Mouse (Mus musculus) liver, embryonic 16.5 days (tissue): Measurements from ENCODE around the gene Uqcc2. TPM values are rescaled to one million over a fixed set of nuclear protein-coding genes. Genes with fewer than 3 reads are reported as not detected.

Experiments
- ATAC-seq: fragments of 200-750 bp; cut with Nextera tagmentation; 2 replicates; pipeline ENCODE4 v1.8.0; 2017; ENCODE audit warnings: low read depth, mild to moderate bottlenecking, moderate number of reproducible peaks, moderate library complexity
- H3K27ac ChIP-seq: fragments of 300-500 bp; sonication (generic); 2 replicates; pipeline ENCODE4 v1.5.1; 2014; ENCODE audit warnings: mild to moderate bottlenecking, low read length
- H3K27me3 ChIP-seq: fragments of 300-500 bp; sonication (generic); 2 replicates; pipeline ENCODE4 v1.6.1; 2014; ENCODE audit warnings: low read depth, low read length, mixed read lengths; ENCODE audit not compliant: control insufficient read depth, insufficient read depth
- H3K36me3 ChIP-seq: fragments of 300-500 bp; sonication (generic); 2 replicates; pipeline ENCODE4 v1.6.1; 2014; ENCODE audit warnings: mild to moderate bottlenecking; ENCODE audit not compliant: control insufficient read depth, insufficient read depth
- H3K4me1 ChIP-seq: fragments of 300-500 bp; sonication (generic); 2 replicates; pipeline ENCODE4 v1.6.1; 2014; ENCODE audit warnings: low read depth, low read length, mixed read lengths; ENCODE audit not compliant: control insufficient read depth
- H3K4me2 ChIP-seq: fragments of 300-500 bp; sonication (generic); 2 replicates; pipeline ENCODE4 v1.6.1; 2014; ENCODE audit warnings: low read depth, low read length, mixed read lengths
- H3K4me3 ChIP-seq: fragments of 300-500 bp; sonication (generic); 2 replicates; pipeline ENCODE4 v1.5.1; 2014; ENCODE audit warnings: low read depth, mild to moderate bottlenecking, low read length
- H3K9ac ChIP-seq: fragments of 300-500 bp; sonication (generic); 2 replicates; pipeline ENCODE4 v1.6.1; 2014; ENCODE audit warnings: low read depth, low read length
- H3K9me3 ChIP-seq: fragments of 300-500 bp; sonication (generic); replicated peaks from 2 replicates; pipeline ENCODE4 v1.6.1; 2016; ENCODE audit warnings: low read length; ENCODE audit not compliant: control insufficient read depth
- WGBS: fragments of 180-500 bp; shearing (Covaris S2); extraction: QIAGEN DNeasy Blood & Tissue Kit; methylation state at CpG from one replicate; pipeline ENCODE4 v1.1.7; 2014; ENCODE audit not compliant: insufficient replicate concordance; 5-methylcytosine and 5-hydroxymethylcytosine counted together
- polyA plus RNA-seq: library from polyadenylated mRNA; unstranded; fragments of >200 nt; fragmentation: Nextera tagmentation; extraction: Ambion mirVana; gene quantifications from 2 replicates; pipeline ENCODE4 v1.2.1, GENCODE M21; 2015

Gene Uqcc2
- polyA plus RNA-seq, 1 experiment from 2014 or later, result 130 TPM

DNA sequence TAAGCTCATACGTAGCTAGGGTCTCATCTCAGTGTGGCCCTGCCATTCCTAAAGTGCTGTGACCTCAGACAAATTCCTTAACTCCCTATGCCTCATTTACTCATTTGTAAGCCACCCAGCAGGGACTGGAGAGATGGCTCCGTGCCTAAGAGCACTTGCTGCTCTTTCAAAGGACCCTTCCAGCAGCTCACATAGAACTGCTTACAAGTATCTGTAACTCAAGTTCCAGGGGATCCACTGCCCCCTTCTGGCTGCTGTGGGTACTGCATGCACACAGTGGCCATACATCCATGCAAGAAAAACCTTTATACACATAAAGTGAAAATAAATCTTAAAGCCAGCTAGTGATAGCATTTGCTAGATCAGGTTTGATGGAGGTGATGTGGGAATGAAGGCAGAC is 48.0 kb downstream of the Uqcc2 start:
- ATAC-seq, result no peak
- Histone ChIP-seq H3K4me1 (peaks cover 5% of the 10 kb centered on the region), H3K9me3 (no peaks in the 10 kb centered on the region), H3K27ac (no peak overlapping the region), H3K9ac (no peak overlapping the region), H3K4me2 (no peak overlapping the region), H3K36me3 (no peaks in the 10 kb centered on the region), H3K4me3 (no peak overlapping the region), H3K27me3 (no peaks in the 10 kb centered on the region)
- WGBS, result 55% methylated on average over 2 of the region's 2 CpGs

DNA sequence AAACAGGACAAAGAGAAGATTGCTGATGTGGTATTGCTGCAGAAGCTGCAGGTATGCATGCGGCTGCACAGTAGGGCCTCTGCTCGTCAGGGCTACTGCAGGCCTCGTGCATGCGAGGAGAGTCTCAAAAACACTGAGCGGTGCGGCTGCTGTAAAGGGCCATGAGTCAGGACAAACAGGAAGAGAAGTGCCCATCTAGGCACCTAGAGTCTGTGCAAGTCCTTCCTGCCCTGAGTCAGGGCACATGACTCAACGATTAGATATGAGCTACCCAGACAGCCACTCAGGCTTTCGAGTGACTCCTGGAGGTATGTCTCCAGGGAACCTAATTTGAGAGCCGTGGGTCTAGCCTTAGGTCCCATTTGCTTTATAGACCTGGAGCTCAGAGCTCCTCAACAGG is 50.1 kb downstream of the Uqcc2 start:
- peaks cover 7% of the 10 kb centered on the region for H3K4me1 ChIP-seq
- H3K36me3 ChIP-seq, result no peaks in the 10 kb centered on the region
- no peaks in the 10 kb centered on the region for H3K9me3 ChIP-seq
- H3K27me3 ChIP-seq, result no peaks in the 10 kb centered on the region
- no peak overlapping the region for H3K4me3 ChIP-seq
- H3K9ac ChIP-seq, result no peak overlapping the region
- WGBS, result 18% methylated on average over 9 of the region's 9 CpGs
- no peak overlapping the region for H3K27ac ChIP-seq
- no peak for ATAC-seq
- H3K4me2 ChIP-seq, result no peak overlapping the region

DNA sequence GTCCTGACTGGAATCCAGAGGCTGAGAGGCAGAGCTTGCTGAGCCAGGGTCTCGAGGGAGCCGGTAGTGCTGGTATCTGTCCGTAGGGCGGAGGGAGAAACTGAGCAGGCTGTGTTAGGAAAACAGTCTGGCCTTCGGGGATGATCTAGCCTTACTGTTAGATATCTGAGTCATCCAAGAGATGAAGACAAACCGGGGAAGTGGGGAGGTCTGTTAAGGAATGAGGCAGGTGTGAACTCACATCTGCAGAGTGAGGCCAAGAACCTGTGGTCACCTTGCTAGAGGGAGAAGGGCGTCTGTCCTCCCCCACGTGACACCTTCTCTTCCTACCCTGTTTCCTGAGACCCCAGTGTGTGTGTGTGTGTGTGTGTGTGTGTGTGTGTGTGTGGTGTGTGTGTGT is 50.9 kb downstream of the Uqcc2 start:
- 51% methylated on average over 8 of the region's 8 CpGs for WGBS
- H3K36me3 ChIP-seq, result no peaks in the 10 kb centered on the region; the same call in 1 of the 2 replicates
- ATAC-seq, result no peak
- H3K4me1 ChIP-seq, result peaks cover 7% of the 10 kb centered on the region
- H3K9ac ChIP-seq, result no peak overlapping the region
- H3K4me3 ChIP-seq, result no peak overlapping the region
- no peaks in the 10 kb centered on the region for H3K27me3 ChIP-seq
- no peak overlapping the region for H3K4me2 ChIP-seq
- H3K27ac ChIP-seq, result no peak overlapping the region
- 0 out of 2 replicates have a peak, but pooled peaks cover 2% of the 10 kb centered on the region for H3K9me3 ChIP-seq

DNA sequence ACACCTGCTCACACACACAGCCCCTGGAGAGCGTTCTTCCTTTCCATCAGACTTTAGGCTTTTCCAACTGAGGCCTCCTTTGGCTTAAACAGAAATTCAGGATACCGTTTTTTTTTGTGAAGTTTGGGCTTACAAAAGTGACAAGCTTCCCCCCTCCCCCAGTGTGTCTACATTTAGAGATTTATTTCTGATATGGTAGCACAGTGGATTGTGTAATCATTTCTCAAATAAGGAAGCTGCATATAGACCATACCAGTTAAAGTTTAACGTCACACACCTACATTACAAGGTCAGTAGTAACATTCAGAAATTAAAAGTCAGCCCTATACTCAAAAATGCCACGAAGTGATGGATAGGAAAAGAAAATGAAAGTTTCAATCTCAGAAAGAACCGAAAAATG is 51.8 kb downstream of the Uqcc2 start:
- peak; percentile 37; the same call in 1 of the 2 replicates for ATAC-seq
- H3K4me1 ChIP-seq, result peaks cover 7% of the 10 kb centered on the region
- H3K9me3 ChIP-seq, result 0 out of 2 replicates have a peak, but pooled peaks cover 2% of the 10 kb centered on the region
- WGBS, result 42% methylated on average over 5 of the region's 5 CpGs
- no peaks in the 10 kb centered on the region for H3K27me3 ChIP-seq
- H3K27ac ChIP-seq, result no peak overlapping the region
- H3K36me3 ChIP-seq, result no peaks in the 10 kb centered on the region; the same call in 1 of the 2 replicates
- H3K4me3 ChIP-seq, result no peak overlapping the region
- H3K9ac ChIP-seq, result no peak overlapping the region; the same call in 1 of the 2 replicates
- 0 out of 2 replicates have a peak overlapping the region, but pooled peaks have one; percentile 1 for H3K4me2 ChIP-seq

DNA sequence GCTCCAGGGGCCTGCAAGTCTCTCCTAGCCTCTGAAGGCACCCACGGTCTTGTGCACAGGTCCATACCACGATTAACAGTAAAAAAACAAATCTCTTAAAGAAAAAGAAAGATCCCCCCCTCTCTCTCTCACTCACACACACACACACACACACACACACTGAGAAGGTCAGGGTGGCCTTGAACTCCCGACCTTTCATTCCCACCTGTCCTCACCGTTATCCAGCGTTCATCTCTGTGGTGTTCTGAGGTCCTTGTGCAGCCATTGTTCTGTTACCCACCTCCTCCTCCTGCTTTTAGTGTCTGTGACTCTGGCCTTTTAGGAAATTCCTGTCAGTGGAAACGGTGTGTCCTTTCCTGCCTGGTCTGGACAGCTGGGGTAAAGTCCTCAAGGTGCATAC is 55.2 kb downstream of the Uqcc2 start:
- H3K27ac ChIP-seq, result no peak overlapping the region
- 61% methylated on average over 6 of the region's 6 CpGs for WGBS
- H3K9me3 ChIP-seq, result 0 out of 2 replicates have a peak, but pooled peaks cover 2% of the 10 kb centered on the region
- H3K4me3 ChIP-seq, result no peak overlapping the region
- H3K4me1 ChIP-seq, result peaks cover 9% of the 10 kb centered on the region
- ATAC-seq, result no peak
- H3K4me2 ChIP-seq, result no peak overlapping the region
- no peaks in the 10 kb centered on the region for H3K27me3 ChIP-seq
- no peak overlapping the region for H3K9ac ChIP-seq
- no peaks in the 10 kb centered on the region; the same call in 1 of the 2 replicates for H3K36me3 ChIP-seq

DNA sequence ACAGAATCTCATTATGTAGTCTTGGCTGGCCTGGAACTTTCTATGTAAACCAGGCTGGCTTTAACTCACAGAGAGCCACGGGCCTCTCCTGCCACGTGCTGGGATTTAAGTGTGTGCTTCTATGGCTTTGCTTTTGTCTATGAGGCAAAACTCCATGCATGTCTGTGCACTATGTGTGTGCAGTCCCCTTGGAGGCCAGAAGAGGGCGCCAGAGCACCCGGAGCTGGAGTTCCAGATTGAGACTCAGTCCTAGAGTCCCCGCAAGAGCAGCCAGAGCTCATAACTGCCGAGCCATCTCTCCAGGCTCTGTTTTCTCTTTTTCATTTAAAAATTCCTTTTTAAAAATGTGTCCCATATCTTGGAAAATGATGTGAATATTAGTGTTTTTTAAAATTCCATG is 55.8 kb downstream of the Uqcc2 start:
- ATAC-seq, result no peak
- Histone ChIP-seq H3K4me1 (peaks cover 9% of the 10 kb centered on the region), H3K9me3 (0 out of 2 replicates have a peak, but pooled peaks cover 2% of the 10 kb centered on the region), H3K4me3 (no peak overlapping the region), H3K27ac (no peak overlapping the region), H3K4me2 (no peak overlapping the region), H3K27me3 (no peaks in the 10 kb centered on the region), H3K9ac (no peak overlapping the region), H3K36me3 (no peaks in the 10 kb centered on the region; the same call in 1 of the 2 replicates)
- 65% methylated on average over 6 of the region's 6 CpGs for WGBS

DNA sequence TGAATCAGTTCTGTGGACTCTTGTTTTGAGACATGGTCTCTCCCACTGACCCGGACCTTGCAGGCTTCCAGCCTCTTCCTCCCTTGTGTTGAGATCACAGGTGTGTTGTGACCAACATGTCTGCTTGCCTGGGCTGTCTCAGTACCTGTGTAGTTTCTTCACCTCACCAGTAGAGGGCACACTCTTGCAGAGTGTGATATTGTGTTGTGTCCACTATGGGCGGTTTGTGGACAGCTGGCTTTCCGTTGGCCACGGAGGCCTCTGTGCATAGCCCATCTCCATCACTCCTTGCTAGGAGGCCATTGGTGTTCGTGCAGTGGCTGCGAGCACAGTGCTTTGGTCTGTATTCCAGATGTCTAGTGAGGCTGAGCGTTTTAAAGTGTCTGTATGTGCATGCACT is 56.6 kb downstream of the Uqcc2 start:
- Histone ChIP-seq H3K4me2 (no peak overlapping the region), H3K27ac (no peak overlapping the region), H3K27me3 (no peaks in the 10 kb centered on the region), H3K4me3 (no peak overlapping the region), H3K9me3 (0 out of 2 replicates have a peak, but pooled peaks cover 2% of the 10 kb centered on the region), H3K4me1 (peaks cover 9% of the 10 kb centered on the region), H3K36me3 (no peaks in the 10 kb centered on the region; the same call in 1 of the 2 replicates), H3K9ac (no peak overlapping the region)
- WGBS, result 82% methylated on average over 7 of the region's 7 CpGs
- no peak for ATAC-seq

DNA sequence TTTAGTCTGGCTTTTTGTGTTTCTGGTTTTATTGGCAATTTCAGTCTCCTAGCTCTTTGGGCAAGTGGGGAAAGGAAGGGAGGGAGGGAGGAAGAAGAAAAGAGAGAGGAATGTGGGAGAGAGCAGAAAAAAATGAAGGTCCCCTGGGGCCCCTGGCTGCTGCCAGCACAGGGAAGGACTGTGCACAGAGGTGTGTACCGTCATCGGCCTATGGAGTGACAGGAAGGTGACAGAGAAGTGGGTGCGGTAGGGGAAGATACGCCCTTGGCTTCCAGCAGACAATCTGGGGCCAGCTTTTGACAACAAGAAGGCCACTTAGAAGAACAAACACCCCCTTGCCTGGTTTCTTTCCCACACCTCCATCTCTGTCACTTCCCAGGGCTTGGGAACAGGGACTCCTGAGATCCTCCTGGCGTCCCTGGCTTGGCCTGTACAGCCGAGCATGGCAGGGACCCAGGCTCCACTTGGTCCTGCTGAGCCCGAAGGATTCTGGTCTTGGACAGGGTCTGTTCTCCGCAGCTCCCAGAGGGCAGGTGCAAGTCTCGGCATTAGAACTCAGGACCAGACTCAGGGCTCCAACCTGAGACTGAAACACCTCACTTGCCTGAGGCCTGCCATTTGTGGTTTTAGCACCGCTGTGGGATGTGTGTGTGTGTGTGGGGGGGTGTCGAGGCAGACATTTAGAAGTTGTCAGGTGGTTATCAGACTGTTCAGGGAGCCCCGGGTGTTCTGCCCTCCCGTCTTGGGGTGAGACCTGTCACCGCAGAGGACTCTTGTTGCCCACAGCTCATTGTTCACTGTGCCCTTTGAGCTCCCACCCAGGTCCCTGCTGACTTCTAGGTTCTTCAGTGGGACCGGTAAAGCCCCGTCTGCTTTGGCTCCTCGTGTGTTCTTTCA is 58.6 kb downstream of the Uqcc2 start:
- H3K4me1 ChIP-seq, result peaks cover 2% of the 10 kb centered on the region
- no peak overlapping the region for H3K9ac ChIP-seq
- 41% methylated on average over 17 of the region's 17 CpGs for WGBS
- H3K4me2 ChIP-seq, result no peak overlapping the region
- H3K9me3 ChIP-seq, result 0 out of 2 replicates have a peak, but pooled peaks cover 2% of the 10 kb centered on the region
- H3K36me3 ChIP-seq, result no peaks in the 10 kb centered on the region; the same call in 1 of the 2 replicates
- no peak overlapping the region for H3K4me3 ChIP-seq
- H3K27ac ChIP-seq, result peak overlapping the region; percentile 34; the same call in 1 of the 2 replicates
- no peaks in the 10 kb centered on the region for H3K27me3 ChIP-seq
- ATAC-seq, result no peak

DNA sequence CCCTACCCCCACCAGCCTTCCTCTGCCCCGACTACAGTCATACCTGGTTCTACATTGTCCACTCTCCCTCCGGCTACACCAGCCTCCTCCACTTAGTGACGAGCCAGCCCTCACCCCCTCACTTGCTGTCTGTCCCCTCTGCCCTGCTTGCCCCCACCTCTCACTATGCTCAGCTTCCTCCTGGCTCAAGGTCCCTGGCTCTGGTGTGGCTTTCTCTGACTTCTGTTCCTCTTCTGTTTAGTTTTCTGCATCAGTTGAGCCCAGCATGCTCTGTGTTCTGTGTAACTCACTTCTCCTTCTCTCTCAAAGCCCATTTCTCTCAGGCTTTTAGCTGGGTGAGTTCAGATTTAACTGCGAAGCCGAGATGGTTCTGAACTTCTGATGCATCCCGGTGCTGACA is 59.5 kb downstream of the Uqcc2 start:
- Histone ChIP-seq H3K27me3 (no peaks in the 10 kb centered on the region), H3K9me3 (0 out of 2 replicates have a peak, but pooled peaks cover 2% of the 10 kb centered on the region), H3K4me1 (peaks cover 2% of the 10 kb centered on the region), H3K27ac (peak overlapping the region; percentile 34; the same call in 1 of the 2 replicates), H3K4me3 (no peak overlapping the region), H3K4me2 (no peak overlapping the region), H3K9ac (no peak overlapping the region), H3K36me3 (no peaks in the 10 kb centered on the region; the same call in 1 of the 2 replicates)
- WGBS, result 45% methylated on average over 6 of the region's 6 CpGs
- no peak for ATAC-seq
